Mouse (Mus musculus) urinary bladder, postnatal 36 days (tissue): ENCODE data around the gene Iars2.
"Not testable (repeated sequence)": the region's sequence is repeated elsewhere in the genome, so short reads cannot be mapped to it uniquely, and the experiment has no call there.

Experiments used
- DNase-seq, 2 experiments: peaks; one replicate each; pipeline ENCODE4 v3.0.0; 2022; ENCODE audit warnings: low spot score in 2 of 2, mixed read lengths in 1 of 2

The Iars2 gene

DNA sequence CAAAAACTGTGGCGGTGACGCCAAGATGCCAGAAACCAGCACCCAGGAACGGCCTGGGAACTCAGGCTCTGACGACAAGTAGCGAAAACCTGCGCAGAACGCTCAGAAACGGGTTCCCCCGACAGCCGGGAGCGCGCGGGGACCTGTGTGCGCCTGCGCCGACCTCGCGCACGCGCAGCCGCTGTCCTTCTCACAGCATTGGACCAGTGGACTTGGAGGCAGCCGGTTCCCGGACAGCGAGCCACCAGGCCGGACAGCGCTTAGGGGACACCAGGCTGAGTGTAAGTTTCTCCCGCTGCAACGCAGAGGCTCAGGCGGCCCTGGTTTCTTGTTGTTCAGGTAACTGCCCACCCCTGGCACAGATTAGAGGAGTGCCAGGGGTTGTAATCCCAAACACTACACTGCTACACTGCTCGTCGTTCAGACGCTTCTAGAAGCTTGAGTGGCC is 2.8 kb upstream of the Iars2 start, which contains the start of gene Bpnt1:
TSS of gene Bpnt1 (plus strand) at position 167 of the 448 bp plus-strand sequence.
- peak; percentile 84 to 89 for DNase-seq

DNA sequence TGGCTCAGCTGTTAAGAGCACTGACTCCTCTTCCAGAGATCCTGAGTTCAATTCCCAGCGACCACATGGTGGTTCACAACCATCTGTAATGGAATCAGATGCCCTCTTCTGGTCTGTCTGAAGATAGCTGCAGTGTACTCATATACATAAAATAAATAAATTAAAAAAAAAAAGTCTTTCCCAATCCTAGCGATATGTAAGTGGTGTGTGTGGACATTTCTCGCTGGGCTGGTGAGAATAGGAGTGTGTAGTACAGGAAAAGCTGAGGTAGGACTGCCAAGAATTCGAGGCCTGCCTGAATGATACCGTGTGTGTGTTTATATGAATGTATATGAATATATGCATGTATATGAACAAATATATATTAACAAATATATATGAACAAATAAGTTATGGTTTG is 2.2 kb upstream of the Iars2 start:
- no peak for DNase-seq

DNA sequence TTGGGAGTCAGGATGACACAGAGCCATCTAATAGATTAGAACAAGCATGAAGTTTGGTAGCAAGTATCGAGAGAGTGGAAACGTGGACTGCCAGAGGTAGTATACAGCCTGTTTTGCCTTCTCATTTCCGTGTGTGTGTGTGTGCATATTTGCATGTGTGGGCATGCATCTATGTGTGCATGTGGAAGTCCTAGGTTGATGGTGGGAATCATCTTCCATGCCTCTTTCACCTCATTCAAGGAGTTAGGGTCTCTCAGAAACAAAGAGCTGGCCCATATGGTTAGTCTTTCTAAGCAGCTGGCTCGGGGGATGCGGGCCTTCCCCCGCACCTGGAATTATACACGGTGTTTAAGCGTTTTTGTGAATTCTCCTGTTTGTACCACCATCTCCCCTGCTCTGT is 655 bp upstream of the Iars2 start:
- DNase-seq = no peak

DNA sequence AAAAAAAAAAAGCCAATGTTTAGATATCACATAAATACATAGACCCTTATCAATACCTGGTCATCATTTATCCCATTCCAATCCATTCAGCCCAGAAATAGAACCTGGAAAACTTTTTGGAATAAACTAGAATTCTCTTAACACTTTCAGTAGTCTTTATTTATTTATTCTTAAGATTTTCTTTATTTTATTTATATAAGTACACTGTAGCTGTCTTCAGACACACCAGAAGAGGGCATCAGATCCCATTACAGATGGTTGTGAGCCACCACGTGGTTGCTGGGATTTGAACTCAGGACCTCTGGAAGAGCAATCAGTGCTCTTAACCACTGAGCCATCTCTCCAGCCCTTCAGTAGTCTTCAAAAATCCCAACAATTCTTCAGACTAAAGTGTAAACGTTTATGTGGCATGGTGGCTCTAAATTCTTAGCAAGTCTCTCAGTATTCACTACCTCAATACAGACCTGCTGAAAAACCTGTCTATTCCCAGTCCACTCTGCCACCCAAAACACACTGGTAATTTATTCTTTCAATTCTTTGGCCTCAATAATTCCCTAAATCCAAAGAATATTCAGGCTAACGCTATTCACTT is 1.3 kb downstream of the Iars2 start:
- not testable (repeated sequence) for DNase-seq

DNA sequence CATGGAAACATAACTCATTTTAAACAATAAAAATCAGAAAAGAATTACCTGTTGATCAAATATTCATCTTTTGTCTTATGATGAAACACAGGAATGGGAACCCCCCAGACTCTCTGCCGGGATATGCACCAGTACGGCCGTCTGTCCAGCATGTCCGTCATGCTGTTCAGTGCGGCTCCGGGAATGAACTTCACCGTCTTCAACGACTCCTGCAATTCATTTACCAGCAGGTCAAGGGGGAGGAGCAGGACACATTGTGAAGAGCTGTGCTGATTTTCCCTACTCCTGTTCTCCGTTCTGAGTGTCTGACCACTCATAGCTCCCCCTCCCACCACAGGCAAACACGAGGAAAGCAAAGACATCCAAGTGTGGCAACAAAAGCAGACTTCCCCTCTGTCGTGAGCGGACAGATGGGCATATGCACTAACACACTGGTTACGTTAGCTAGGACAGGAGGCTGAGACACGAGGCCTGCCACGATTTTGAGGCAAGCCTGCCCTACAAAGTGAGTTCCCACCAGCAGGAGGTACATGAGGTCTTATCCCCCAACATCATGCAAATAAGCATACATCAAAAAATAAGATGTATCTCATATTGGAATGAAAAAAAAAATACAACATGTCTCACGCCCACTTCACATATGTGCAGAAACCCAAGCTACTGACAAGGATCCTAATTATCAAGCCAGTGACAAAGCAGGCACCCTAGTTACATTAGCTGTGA is 13.2 kb downstream of the Iars2 start:
- no peak for DNase-seq

DNA sequence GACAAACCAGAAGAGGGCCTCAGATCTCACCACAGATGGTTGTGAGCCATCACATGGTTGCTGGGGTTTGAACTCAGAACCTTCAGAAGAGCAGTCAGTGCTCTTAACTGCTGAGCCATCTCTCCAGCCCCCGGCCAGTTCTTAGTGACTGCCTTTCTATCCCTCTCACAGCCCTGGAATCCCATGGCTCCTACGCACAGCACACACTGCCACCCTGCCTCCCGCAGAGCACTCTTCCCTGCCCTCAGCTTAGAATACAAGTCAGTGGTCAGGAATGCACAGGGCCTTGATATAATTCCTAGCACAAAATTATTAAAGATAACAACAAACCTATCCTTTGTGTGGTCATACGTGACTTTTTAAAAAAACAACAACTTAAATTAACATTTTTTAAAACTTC is 14.7 kb downstream of the Iars2 start:
- DNase-seq = no peak

DNA sequence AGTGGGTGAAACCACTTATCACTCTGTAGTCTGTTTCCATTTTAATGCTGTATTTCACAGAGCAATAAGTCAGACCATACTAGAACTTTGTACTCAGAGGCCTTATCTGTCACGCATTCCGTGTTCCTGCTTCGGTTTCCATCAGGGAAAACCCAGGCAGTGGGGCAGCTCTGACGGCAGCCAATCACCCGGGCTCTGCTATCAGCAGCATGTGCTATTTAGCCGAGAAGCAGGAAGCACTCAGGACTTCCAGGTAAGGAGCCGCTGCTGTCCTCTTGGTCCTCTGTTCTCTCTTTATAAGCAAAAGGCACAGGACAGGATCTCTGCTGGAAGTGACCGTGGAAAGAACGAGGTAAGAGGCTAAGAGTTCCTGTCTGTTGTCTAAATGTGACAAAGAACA is 17.2 kb downstream of the Iars2 start:
- no peak for DNase-seq

DNA sequence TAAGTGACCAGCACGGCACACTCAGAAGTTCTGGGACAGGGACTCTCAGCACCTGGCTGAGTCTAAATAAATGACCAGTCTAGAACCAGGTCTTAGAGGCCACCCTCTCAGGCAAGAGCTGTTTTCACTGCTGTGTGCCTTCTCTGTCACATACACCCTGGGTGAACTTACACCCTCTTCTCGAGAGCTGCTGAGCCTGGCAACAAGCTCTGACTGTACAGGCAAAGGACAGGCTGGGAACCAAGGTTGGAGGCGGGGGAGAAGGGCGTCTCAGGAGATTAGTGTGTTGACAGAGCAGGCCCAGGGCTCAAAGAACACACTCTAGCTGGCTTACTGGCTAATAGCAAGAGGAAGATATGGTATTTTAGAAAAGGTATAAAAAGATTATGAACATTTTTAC is 20.3 kb downstream of the Iars2 start:
- peak in 1 of 2 experiments; percentile 52 for DNase-seq

DNA sequence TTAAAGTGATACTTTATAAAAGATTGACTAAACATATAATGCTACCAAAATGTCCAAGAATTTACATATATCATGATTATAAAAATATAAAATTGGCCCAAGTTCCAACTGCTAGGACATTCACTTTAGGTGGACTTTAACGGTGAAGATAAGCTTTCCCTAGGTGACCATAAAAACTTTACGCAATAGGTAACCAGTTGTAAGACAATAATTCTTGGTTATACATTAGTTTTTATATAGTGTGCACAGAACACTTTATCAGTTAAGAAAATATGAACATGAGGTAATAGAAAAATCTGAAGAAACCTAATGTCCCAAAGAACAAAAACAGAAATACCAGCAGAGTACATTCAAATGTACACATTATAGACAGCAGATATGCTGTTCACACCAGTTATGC is 20.9 kb downstream of the Iars2 start:
- DNase-seq = no peak

DNA sequence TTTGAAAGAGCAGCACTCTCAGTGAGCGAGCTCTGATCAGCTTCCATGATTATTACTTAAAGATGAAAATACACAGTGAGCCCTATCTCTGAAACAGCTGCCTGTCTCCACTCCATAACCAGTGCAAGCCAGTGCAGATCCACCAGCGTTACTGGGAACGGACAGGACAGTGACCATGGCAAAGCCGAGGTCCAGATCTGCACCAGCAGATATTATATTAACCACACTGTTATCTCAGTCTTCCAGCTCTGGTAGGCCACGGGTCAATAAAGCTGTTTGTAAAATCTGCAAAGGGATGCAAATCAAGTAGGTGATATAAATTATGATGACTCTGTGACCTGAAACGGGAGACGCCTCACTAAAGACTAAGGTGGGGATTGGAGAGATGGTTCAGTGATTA is 21.6 kb downstream of the Iars2 start:
- DNase-seq = no peak

DNA sequence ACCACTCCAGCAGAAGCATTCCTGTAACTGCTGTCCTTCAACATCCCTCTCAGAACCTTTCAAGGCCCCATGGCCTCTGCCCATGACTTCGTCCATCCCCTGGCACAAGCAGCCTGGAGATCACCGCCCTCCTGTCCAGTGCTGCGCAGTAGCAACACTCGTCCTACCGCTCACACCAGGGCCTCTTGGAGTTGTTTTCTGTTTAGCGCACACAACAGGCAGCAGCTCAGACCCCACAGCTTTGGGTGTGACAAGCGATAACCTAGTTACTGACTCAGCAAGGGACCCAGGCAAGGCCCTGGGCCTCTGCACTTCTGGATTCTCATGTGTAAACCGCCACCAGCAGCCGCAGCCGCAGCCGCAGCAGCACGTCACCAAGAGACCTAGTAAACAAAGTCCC is 22.4 kb downstream of the Iars2 start:
- DNase-seq = no peak

DNA sequence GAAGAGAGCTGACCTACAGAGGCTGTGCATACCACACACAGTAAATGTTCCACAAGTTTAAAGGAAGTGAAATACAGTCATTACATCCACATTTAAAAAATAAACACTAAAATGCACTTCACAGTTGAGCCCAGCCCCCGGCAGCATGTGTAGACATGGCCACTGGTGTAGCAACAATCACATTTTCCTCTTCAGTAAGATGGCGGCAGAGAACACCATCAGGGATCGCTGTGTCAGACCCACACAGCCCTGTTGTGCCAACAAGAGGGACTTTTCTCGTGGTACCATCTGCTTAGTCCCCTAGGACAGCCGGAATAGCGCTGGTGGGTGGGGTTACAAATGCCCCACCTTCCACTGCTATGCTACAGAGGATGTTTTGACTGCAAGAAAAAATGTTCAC is 26.4 kb downstream of the Iars2 start:
- no peak for DNase-seq

DNA sequence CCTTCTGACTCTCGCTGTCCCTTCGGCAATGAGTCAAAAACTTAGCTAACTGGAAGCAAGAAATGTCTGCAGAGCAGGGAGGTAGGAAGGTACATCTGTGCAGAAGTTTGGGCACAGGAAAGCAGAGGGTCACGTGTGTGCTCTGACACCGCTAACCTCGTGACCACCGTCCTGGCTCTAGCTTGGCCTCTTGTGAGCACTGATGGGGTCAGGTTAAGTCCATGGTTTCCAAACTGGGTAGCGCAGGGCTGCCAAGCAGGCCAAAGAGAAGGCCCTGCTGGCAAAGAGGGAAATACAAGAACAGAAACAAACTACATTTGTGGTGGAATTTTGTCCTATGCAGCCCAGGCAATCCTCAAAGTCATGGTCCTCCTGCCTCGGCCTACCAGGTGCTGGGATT is 30.7 kb downstream of the Iars2 start:
- DNase-seq = peak in 1 of 2 experiments; percentile 50

DNA sequence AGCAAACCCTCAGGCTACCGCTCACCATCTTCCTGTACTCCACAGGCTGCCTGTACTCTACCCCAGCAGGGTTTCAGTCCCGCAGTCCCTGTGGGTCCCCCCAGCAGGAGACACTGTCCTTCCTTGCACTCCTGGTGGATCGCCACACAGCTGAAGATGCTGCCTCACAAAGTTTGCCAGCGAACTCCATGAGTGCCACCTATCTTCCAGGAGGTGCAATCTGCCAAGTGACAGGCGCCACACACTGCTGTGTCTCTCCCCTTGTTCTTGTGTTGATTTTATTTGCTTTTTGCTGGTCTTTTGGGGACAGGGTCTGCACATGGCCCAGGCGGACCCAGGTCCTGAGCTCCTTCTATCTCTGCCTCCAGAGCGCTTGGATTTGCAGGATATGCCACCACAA is 32.3 kb downstream of the Iars2 start:
- DNase-seq = no peak

DNA sequence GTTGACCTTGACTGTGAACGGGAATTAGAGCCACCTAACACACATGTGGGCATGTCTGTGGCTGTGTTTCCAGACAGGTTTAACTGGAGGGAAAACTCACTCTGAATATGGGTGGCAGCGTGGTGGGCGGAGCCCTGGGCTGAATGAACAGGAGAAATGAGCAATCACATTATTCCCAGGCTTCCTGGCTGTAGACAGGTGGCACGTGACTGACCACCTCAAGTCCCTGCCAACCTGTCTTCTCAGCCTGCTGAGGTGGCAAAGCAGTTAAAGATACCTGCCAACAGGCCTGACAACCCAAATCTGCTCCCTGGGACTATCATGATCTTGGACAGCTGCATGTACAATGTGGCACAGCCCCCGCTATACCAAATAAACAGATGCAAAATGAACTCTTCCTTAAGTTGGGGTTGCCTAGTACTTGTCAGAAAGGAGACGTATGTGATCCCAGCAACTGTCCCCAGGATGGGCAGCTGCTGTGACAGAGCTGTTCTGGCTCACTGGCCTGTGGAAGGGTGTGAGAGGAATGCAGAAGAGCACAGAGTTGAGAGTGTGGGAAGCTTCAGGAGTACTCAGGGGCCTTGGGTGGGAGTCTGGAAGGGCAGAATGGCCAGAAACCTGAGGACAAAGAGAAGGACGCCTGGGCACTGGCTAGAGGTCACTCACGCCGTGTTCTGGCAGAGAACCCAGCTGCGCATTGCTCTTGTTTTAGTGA is 36.4 kb downstream of the Iars2 start:
- no peak for DNase-seq

DNA sequence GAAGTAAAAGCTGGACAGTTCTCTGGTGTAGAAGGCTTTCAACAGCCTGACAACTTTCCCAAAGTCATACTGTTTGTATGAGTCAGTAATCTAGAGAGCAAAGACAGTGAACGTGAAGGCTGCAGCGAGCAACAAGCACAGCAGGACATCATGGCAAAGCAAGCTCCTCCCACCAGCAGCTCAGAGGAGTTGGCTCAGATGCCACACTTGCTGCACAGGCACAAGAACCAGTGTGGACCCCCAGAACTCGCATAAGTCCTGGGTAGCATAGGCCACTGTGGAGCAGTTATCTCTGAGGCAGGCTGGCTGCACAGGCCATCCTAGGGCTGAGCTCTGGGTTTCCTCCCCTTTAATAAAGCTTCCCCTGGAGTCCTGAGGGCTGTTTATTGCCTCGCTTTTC is 37.9 kb downstream of the Iars2 start:
- DNase-seq = no peak

DNA sequence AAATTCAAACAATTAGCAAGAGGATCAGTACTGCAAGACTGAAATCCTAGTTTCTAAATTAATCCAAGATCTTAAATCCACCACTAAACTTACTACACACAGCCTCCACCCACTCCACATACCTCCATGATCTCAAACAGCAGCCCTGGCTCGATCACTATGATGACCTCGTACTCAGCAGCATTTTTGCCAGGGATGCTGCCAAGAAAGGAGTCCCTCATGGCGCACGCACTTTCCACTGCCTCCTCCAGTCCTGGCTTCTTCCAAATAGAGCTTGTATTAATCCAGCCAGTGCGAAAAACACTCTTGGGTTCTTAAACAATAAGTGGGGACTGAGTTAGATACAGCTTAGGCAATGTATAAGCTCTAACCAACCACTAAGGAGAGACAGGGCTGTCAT is 40.0 kb downstream of the Iars2 start:
- DNase-seq = peak; percentile 10 to 41

DNA sequence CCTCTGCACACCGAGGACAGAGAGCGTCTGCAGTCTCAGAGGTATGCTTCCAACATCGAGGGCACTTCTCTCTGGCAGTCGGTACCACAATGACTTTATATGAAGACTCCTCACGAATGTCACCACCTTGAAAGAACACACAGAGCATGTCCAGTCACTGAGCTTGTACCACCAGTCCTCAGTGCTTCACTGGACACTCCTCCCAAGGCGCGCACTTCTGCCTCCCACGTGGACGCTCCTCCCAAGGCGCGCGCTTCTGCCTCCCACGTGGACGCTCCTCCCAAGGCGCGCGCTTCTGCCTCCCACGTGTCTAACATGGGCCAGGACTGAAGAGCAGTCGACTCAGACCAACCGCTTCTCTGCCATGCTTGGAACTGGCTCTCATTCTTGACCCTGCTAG is 42.1 kb downstream of the Iars2 start:
- no peak for DNase-seq

DNA sequence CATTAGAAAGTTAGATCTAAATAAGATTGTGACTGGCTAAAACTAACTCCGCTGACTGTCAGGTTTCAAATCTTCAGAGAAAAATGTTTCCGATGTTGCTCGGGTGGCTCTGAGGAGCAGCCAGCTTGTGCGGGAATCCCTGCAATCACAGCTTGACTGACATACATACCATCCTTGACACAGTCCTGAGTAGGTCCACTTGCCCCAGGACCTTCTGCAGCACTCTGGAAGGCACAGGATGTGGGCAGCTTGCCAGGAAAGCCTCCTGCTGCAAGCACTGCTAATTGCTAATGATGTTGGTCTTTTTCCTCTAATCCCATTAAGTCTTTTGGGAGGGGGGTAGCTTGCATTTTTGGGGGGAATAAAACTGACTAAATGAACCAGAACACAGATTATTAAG is 44.0 kb downstream of the Iars2 start:
- peak in 1 of 2 experiments; percentile 30 for DNase-seq

DNA sequence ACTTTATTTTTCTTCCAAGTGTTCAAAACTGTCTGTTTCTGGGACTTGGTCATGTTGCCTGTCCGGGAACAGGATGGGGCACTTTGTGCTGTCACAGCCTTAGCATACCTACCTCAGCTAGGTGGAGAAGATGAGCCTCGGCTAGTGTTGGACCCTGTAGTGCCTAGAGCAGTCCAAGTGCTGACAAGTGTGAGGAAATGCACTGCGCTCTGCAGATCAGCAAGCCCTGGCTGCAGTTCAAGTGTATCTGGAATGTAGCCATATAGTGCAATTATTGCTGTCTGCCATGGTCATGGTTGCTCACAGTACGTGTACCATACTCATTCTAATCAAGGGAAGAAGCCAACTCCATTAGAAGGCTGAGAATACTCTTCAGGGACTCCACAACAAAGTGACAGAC is 44.5 kb downstream of the Iars2 start:
- DNase-seq = peak in 1 of 2 experiments; percentile 50

DNA sequence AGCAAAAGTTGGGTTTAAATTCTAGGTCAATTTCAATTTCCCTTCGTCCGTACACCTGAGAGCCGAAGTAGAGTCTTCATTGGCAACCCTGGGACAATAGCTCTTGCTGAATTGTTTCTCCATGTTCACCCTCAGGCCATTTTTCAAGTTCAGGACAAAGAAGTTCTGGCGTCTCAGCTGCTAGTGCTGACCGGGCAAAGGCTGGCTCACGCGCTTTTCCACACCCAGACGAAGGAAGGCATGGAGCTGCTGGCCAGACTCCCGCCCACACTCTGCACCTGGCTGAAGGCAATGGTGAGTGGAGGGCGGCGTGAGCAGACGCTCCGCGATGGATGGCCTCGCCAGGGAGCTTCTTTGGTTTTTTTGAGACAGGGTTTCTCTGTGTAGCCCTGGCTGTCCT is 45.9 kb downstream of the Iars2 start:
- no peak for DNase-seq

DNA sequence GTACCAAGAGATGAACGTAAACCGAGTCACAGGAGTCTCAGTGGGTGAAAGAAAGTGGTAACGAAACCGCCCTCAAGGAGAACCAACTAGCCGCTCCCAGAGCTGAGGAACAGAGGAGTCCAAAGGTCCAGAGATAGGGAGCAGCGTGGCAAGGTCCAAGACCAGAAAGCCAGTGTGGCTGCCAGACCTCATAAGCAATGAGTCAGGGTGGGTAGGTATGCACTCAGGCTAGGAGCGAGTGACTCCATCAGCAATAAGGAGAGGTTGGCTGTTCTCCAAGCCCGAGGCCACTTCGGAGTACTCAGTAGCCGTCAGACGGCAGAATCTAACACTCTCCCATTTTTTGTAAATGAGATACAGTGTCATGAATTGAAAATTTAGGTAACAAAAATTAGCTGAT is 46.4 kb downstream of the Iars2 start:
- DNase-seq = no peak

DNA sequence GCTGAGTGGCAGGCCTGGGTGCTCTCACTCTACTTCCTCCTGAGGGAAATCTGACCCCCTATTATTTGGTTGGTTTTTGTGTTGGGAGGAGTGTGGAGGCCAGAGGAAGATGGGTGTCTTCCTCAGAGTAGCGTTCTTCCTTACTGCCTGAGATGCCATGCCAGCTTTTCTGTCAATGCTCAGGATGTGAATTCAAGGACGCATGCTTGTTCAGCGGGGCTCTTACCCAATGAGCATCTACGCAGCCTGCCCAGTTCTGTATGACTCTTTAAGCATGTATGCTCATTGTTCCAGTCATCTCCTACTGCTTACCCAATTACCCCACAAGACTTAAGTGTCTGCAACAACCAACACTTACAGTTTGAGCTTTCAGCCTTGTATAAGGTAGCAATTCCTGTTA is 48.6 kb downstream of the Iars2 start:
- DNase-seq = no peak
